ENCODE assay signal across 8 mouse cellular contexts in the genomic region with DNA sequence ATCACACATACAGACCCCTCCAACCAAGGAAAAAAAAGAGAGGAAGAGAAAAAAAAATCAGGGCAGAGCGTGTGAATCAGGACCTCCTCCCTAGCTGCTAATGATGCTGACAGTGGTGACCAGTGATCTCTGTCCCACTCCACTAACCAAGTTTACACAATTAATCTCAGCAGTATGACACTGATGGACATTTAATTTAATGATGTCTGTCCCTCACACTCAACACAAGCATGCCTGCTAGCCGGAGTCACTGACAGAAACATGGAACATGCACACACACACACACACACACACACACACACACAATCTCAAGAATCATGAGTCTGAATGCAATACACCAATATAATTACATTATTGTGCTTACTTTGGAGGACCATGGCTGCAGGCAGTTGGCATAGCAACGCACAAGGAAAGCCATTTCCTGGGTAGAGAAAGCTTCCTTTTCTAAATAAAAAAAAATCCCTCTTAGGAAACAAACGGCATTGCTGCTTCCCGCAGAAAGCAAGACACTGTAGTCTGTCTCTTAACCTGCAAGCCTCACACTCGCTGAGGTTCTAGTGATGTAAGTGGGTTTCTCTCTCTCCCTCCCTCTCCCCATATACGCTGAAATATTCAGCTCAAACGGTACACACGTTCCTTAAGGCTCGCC.
DNase-seq lines count a peak whose midpoint lies in the region; ATAC-seq lines count a peak whose summit lies in the region.

No protein-coding gene starts in this region.

- H3K9me3 ChIP-seq in kidney, embryonic 16.5 days (ENCODE audit: low read length), result no peaks in the 10 kb centered on the region
- no peaks in the 10 kb centered on the region for H3K9me3 ChIP-seq in forebrain, embryonic 12.5 days

- no peaks in the 10 kb centered on the region for H3K27me3 ChIP-seq in kidney, embryonic 16.5 days (ENCODE audit: insufficient read depth, low read length)
- H3K27me3 ChIP-seq in forebrain, embryonic 12.5 days, result no peaks in the 10 kb centered on the region

- H3K9ac ChIP-seq in kidney, embryonic 16.5 days (replicated peaks; ENCODE audit: low read length), result no peak overlapping the region; the same call in 1 of the 2 replicates
- peak overlapping the region; percentile 55 for H3K9ac ChIP-seq in forebrain, embryonic 12.5 days

- H3K4me2 ChIP-seq in kidney, embryonic 16.5 days (replicated peaks; ENCODE audit: low read depth, low read length), result peak overlapping the region; percentile 48
- H3K4me2 ChIP-seq in forebrain, embryonic 12.5 days, result peak overlapping the region; percentile 55

- H3K27ac ChIP-seq in kidney, embryonic 16.5 days (ENCODE audit: low read length), result peak overlapping the region; percentile 48; the same call in 1 of the 2 replicates
- peak overlapping the region; percentile 86 for H3K27ac ChIP-seq in forebrain, embryonic 12.5 days

- H3K4me1 ChIP-seq in kidney, embryonic 16.5 days (ENCODE audit: insufficient read depth, low read length), result peaks cover 24% of the 10 kb centered on the region
- H3K4me1 ChIP-seq in forebrain, embryonic 12.5 days, result peaks cover 25% of the 10 kb centered on the region

- no peak for DNase-seq in kidney, adult 11 months
- peak; percentile 52 for DNase-seq in cerebellum, adult 8-10 months
- DNase-seq in T-cell, adult 2 months (ENCODE audit: low spot score), result no peak
- DNase-seq in adrenal gland, adult 2 months, result no peak

- H3K36me3 ChIP-seq in kidney, embryonic 16.5 days (ENCODE audit: insufficient read depth, low read length), result no peaks in the 10 kb centered on the region
- no peaks in the 10 kb centered on the region for H3K36me3 ChIP-seq in forebrain, embryonic 12.5 days (replicated peaks)

- peak; percentile 54 for ATAC-seq in kidney, embryonic 16.5 days (ENCODE audit: low FRiP score, low TSS enrichment)
- ATAC-seq in forebrain, embryonic 12.5 days (ENCODE audit: low FRiP score), result peak; percentile 76
- peak; percentile 14; the same call in 1 of the 2 replicates for ATAC-seq in megakaryocyte, adult 5-6 weeks (ENCODE audit: poor library complexity, severe bottlenecking)
- ATAC-seq in erythroid progenitor cell, adult 5-6 weeks (replicated peaks; ENCODE audit: low FRiP score, poor library complexity, severe bottlenecking), result no peak

- peak overlapping the region; percentile 13; the same call in 1 of the 2 replicates for H3K4me3 ChIP-seq in kidney, embryonic 16.5 days (ENCODE audit: low read length)
- peak overlapping the region; percentile 29 for H3K4me3 ChIP-seq in forebrain, embryonic 12.5 days (replicated peaks)

- 28% methylated on average over 10 of the region's 10 CpGs for WGBS in kidney, embryonic 16.5 days
- WGBS in forebrain, embryonic 12.5 days, result 12% methylated on average over 10 of the region's 10 CpGs
